Mouse (Mus musculus) ovary, postnatal 36 days (tissue): ENCODE measurements around the gene Kif16b.

ENCODE experiments used
- DNase-seq: peaks from one replicate; pipeline ENCODE4 v3.0.0; 2022; ENCODE audit warnings: low spot score, mixed read lengths

The Kif16b gene

GRCm38 (mm10) chr2:142648023-142648453 is 253.3 kb downstream of the Kif16b start:
- no peak for DNase-seq

GRCm38 (mm10) chr2:142646863-142647262 is 254.5 kb downstream of the Kif16b start:
- no peak for DNase-seq

- DNase-seq, result no peak
Measured at GRCm38 (mm10) chr2:142641766-142642165, 259.6 kb downstream of the Kif16b start.

- no peak for DNase-seq
Measured at GRCm38 (mm10) chr2:142635606-142636304, 265.6 kb downstream of the Kif16b start.

- no peak for DNase-seq
Measured at GRCm38 (mm10) chr2:142633996-142634559, 267.3 kb downstream of the Kif16b start.

- no peak for DNase-seq
Measured at GRCm38 (mm10) chr2:142629523-142630312, 271.6 kb downstream of the Kif16b start.

- DNase-seq, result no peak
Measured at GRCm38 (mm10) chr2:142625756-142626155, 275.6 kb downstream of the Kif16b start.

- DNase-seq, result no peak
Measured at GRCm38 (mm10) chr2:142625101-142625500, 276.2 kb downstream of the Kif16b start.

GRCm38 (mm10) chr2:142624254-142624653 is 277.1 kb downstream of the Kif16b start:
- DNase-seq, result no peak

GRCm38 (mm10) chr2:142621152-142621551 is 280.2 kb downstream of the Kif16b start:
- no peak for DNase-seq

- DNase-seq, result no peak
Measured at GRCm38 (mm10) chr2:142619926-142620325, 281.4 kb downstream of the Kif16b start.

- DNase-seq, result no peak
Measured at GRCm38 (mm10) chr2:142614535-142614934, 286.8 kb downstream of the Kif16b start.

GRCm38 (mm10) chr2:142612359-142612953 is 288.9 kb downstream of the Kif16b start:
- no peak for DNase-seq

GRCm38 (mm10) chr2:142611113-142611512 is 290.2 kb downstream of the Kif16b start:
- DNase-seq, result no peak

- no peak for DNase-seq
Measured at GRCm38 (mm10) chr2:142610206-142610605, 291.1 kb downstream of the Kif16b start.

- DNase-seq, result no peak
Measured at GRCm38 (mm10) chr2:142608778-142609177, 292.6 kb downstream of the Kif16b start.

GRCm38 (mm10) chr2:142604762-142605161 is 296.6 kb downstream of the Kif16b start:
- no peak for DNase-seq

GRCm38 (mm10) chr2:142603210-142603609 is 298.1 kb downstream of the Kif16b start:
- DNase-seq, result no peak

GRCm38 (mm10) chr2:142599235-142599634 is 302.1 kb downstream of the Kif16b start:
- DNase-seq, result no peak

- no peak for DNase-seq
Measured at GRCm38 (mm10) chr2:142596176-142597170, 304.9 kb downstream of the Kif16b start.

GRCm38 (mm10) chr2:142590938-142591337 is 310.4 kb downstream of the Kif16b start:
- no peak for DNase-seq
